Mouse (Mus musculus): Measurements from ENCODE around the gene Rasl10a. TPM values are rescaled to one million over a fixed set of nuclear protein-coding genes. Genes with fewer than 3 reads are reported as not detected.

Rasl10a gene
- total and polyA plus RNA-seq, 2 experiments from 2014 or later: 2.3 to 5.3 TPM

- Histone ChIP-seq H3K9ac (no peak overlapping the region; the same call in 1 of the 2 replicates), H3K27me3 (ENCODE audit: insufficient read depth, low read length) (no peaks in the 10 kb centered on the region), H3K36me3 (ENCODE audit: insufficient read depth) (no peaks in the 10 kb centered on the region; the same call in 1 of the 2 replicates), H3K4me1 (ENCODE audit: insufficient read depth) (peaks cover 13% of the 10 kb centered on the region; the same call in 1 of the 2 replicates), H3K4me2 (ENCODE audit: low read depth) (no peak overlapping the region), H3K9me3 (ENCODE audit: low read length) (no peaks in the 10 kb centered on the region), H3K27ac (ENCODE audit: low read depth, low read length) (no peak overlapping the region), H3K4me3 (ENCODE audit: low read depth, low read length) (no peak overlapping the region)
- ATAC-seq (no peak), DNase-seq (no peak)
- 84% methylated on average over 6 of the region's 6 CpGs for WGBS
- no peak for TF ChIP-seq CTCF (IDR thresholded peaks at IDR 0.05; ENCODE audit: low read depth)
These were observed 43.7 kb downstream of the Rasl10a start for GRCm38 (mm10) chr11:5101641-5102040.

- H3K4me1 ChIP-seq (ENCODE audit: insufficient read depth): 0 out of 2 replicates have a peak, but pooled peaks cover 8% of the 10 kb centered on the region
- H3K27me3 ChIP-seq (ENCODE audit: insufficient read depth, low read length): no peaks in the 10 kb centered on the region
- H3K36me3 ChIP-seq (ENCODE audit: insufficient read depth): no peaks in the 10 kb centered on the region; the same call in 1 of the 2 replicates
- H3K4me2 ChIP-seq (ENCODE audit: low read depth): no peak overlapping the region
- H3K9me3 ChIP-seq (ENCODE audit: low read length): no peaks in the 10 kb centered on the region
- DNase-seq: no peak
- TF ChIP-seq CTCF (IDR thresholded peaks at IDR 0.05; ENCODE audit: low read depth): no peak
- H3K9ac ChIP-seq: no peak overlapping the region
- H3K4me3 ChIP-seq (ENCODE audit: low read depth, low read length): no peak overlapping the region
- no peak overlapping the region for H3K27ac ChIP-seq (ENCODE audit: low read depth, low read length)
- WGBS: 91% methylated on average over 7 of the region's 7 CpGs
- ATAC-seq: no peak
These were observed 44.5 kb downstream of the Rasl10a start for GRCm38 (mm10) chr11:5102384-5102783.

- no peak for TF ChIP-seq CTCF (IDR thresholded peaks at IDR 0.05; ENCODE audit: low read depth)
- Histone ChIP-seq H3K36me3 (ENCODE audit: insufficient read depth) (no peaks in the 10 kb centered on the region; the same call in 1 of the 2 replicates), H3K4me3 (ENCODE audit: low read depth, low read length) (no peak overlapping the region), H3K27ac (ENCODE audit: low read depth, low read length) (no peak overlapping the region), H3K9ac (no peak overlapping the region), H3K27me3 (ENCODE audit: insufficient read depth, low read length) (no peaks in the 10 kb centered on the region), H3K9me3 (ENCODE audit: low read length) (no peaks in the 10 kb centered on the region), H3K4me2 (ENCODE audit: low read depth) (no peak overlapping the region), H3K4me1 (ENCODE audit: insufficient read depth) (0 out of 2 replicates have a peak, but pooled peaks cover 8% of the 10 kb centered on the region)
- ATAC-seq: no peak
- WGBS: 94% methylated on average over 4 of the region's 4 CpGs
- DNase-seq: no peak
These were observed 46.1 kb downstream of the Rasl10a start for GRCm38 (mm10) chr11:5103986-5104509.

- Histone ChIP-seq H3K9ac (no peak overlapping the region), H3K27ac (ENCODE audit: low read depth, low read length) (no peak overlapping the region), H3K9me3 (ENCODE audit: low read length) (no peaks in the 10 kb centered on the region), H3K36me3 (ENCODE audit: insufficient read depth) (no peaks in the 10 kb centered on the region; the same call in 1 of the 2 replicates), H3K4me2 (ENCODE audit: low read depth) (no peak overlapping the region), H3K27me3 (ENCODE audit: insufficient read depth, low read length) (no peaks in the 10 kb centered on the region), H3K4me3 (ENCODE audit: low read depth, low read length) (no peak overlapping the region), H3K4me1 (ENCODE audit: insufficient read depth) (no peaks in the 10 kb centered on the region)
- ATAC-seq (no peak), DNase-seq (no peak)
- 69% methylated on average over 8 of the region's 8 CpGs for WGBS
- no peak for TF ChIP-seq CTCF (IDR thresholded peaks at IDR 0.05; ENCODE audit: low read depth)
These were observed 51.5 kb downstream of the Rasl10a start for GRCm38 (mm10) chr11:5109441-5109840.

Small RNAs within 50 kb of the gene (microRNA-seq; reads per million reads assigned to microRNA genes)
- 0 to 0.12 reads per million in 2 experiments for gene Gm47296

Other genes starting within 250 kb of the Rasl10a start
- gene Nf2, start 208.6 kb upstream of the Rasl10a start, total RNA-seq (2014; rRNA removed): 97.3 and 121 TPM in 2 replicates
- 49.3 and 57.8 TPM in 2 replicates for gene Nf2, start 208.6 kb upstream of the Rasl10a start, polyA plus RNA-seq (2015; fragmentation: Nextera tagmentation; extraction: Ambion mirVana)
- gene Nipsnap1, start 184.2 kb upstream of the Rasl10a start, total RNA-seq (2014; rRNA removed): 125 and 146 TPM in 2 replicates
- 116 and 128 TPM in 2 replicates for gene Nipsnap1, start 184.2 kb upstream of the Rasl10a start, polyA plus RNA-seq (2015; fragmentation: Nextera tagmentation; extraction: Ambion mirVana)
- gene Thoc5, start 162.8 kb upstream of the Rasl10a start, total RNA-seq (2014; rRNA removed): 55.7 and 57.7 TPM in 2 replicates
- 50.6 and 52.2 TPM in 2 replicates for gene Thoc5, start 162.8 kb upstream of the Rasl10a start, polyA plus RNA-seq (2015; fragmentation: Nextera tagmentation; extraction: Ambion mirVana)
- gene Nefh, start 110.1 kb upstream of the Rasl10a start, total RNA-seq (2014; rRNA removed): 2.7 and 3.3 TPM in 2 replicates
- gene Nefh, start 110.1 kb upstream of the Rasl10a start, polyA plus RNA-seq (2015; fragmentation: Nextera tagmentation; extraction: Ambion mirVana): 2.2 and 3.3 TPM in 2 replicates
- gene Ap1b1, start 71.3 kb upstream of the Rasl10a start, total RNA-seq (2014; rRNA removed): 84.7 and 95.6 TPM in 2 replicates
- 64.8 and 78.8 TPM in 2 replicates for gene Ap1b1, start 71.3 kb upstream of the Rasl10a start, polyA plus RNA-seq (2015; fragmentation: Nextera tagmentation; extraction: Ambion mirVana)
- 25.9 and 30.7 TPM in 2 replicates for gene Gas2l1, start 7.2 kb downstream of the Rasl10a start, total RNA-seq (2014; rRNA removed)
- gene Gas2l1, start 7.2 kb downstream of the Rasl10a start, polyA plus RNA-seq (2015; fragmentation: Nextera tagmentation; extraction: Ambion mirVana): 18.7 and 23.3 TPM in 2 replicates
- gene Rhbdd3, start 40.8 kb downstream of the Rasl10a start, total RNA-seq (2014; rRNA removed): 31.0 and 34.5 TPM in 2 replicates
- 33.3 and 36.6 TPM in 2 replicates for gene Rhbdd3, start 40.8 kb downstream of the Rasl10a start, polyA plus RNA-seq (2015; fragmentation: Nextera tagmentation; extraction: Ambion mirVana)
- gene Ewsr1, start 41.1 kb downstream of the Rasl10a start, total RNA-seq (2014; rRNA removed): 271 and 355 TPM in 2 replicates
- gene Ewsr1, start 41.1 kb downstream of the Rasl10a start, polyA plus RNA-seq (2015; fragmentation: Nextera tagmentation; extraction: Ambion mirVana): 362 and 390 TPM in 2 replicates
- gene Emid1, start 94.1 kb downstream of the Rasl10a start, total RNA-seq (2014; rRNA removed): 16.4 and 22.8 TPM in 2 replicates
- 28.5 and 34.2 TPM in 2 replicates for gene Emid1, start 94.1 kb downstream of the Rasl10a start, polyA plus RNA-seq (2015; fragmentation: Nextera tagmentation; extraction: Ambion mirVana)
- 7.5 and 9.7 TPM in 2 replicates for gene Kremen1, start 203.4 kb downstream of the Rasl10a start, total RNA-seq (2014; rRNA removed)
- gene Kremen1, start 203.4 kb downstream of the Rasl10a start, polyA plus RNA-seq (2015; fragmentation: Nextera tagmentation; extraction: Ambion mirVana): 2.3 and 2.9 TPM in 2 replicates